Mouse (Mus musculus) embryonic facial prominence, embryonic 12.5 days (tissue): ENCODE data around the gene 2610528J11Rik. TPM values are rescaled to one million over a fixed set of nuclear protein-coding genes. Genes with fewer than 3 reads are reported as not detected.

Source experiments
- ATAC-seq: fragments of 200-750 bp; cut with Nextera tagmentation; 2 replicates; pipeline ENCODE4 v1.8.0; 2017; ENCODE audit not compliant: insufficient number of reproducible peaks, insufficient read depth, low FRiP score, low TSS enrichment
- H3K27ac ChIP-seq: fragments of 300-500 bp; sonication (generic); 2 replicates; pipeline ENCODE4 v1.5.1; 2016; ENCODE audit warnings: mild to moderate bottlenecking
- H3K27me3 ChIP-seq: fragments of 300-500 bp; sonication (generic); 2 replicates; pipeline ENCODE4 v1.6.1; 2016; ENCODE audit warnings: mild to moderate bottlenecking, moderate library complexity
- H3K36me3 ChIP-seq: fragments of 300-500 bp; sonication (generic); 2 replicates; pipeline ENCODE4 v1.6.1; 2016; ENCODE audit warnings: mild to moderate bottlenecking
- H3K4me1 ChIP-seq: fragments of 300-500 bp; sonication (generic); 2 replicates; pipeline ENCODE4 v1.6.1; 2016
- H3K4me2 ChIP-seq: fragments of 300-500 bp; sonication (generic); replicated peaks from 2 replicates; pipeline ENCODE4 v1.6.1; 2016; ENCODE audit warnings: mild to moderate bottlenecking, moderate library complexity
- H3K4me3 ChIP-seq: fragments of 300-500 bp; sonication (generic); 2 replicates; pipeline ENCODE4 v1.5.1; 2016; ENCODE audit warnings: mild to moderate bottlenecking
- H3K9ac ChIP-seq: fragments of 300-500 bp; sonication (generic); 2 replicates; pipeline ENCODE4 v1.6.1; 2016; ENCODE audit warnings: mild to moderate bottlenecking, moderate library complexity
- H3K9me3 ChIP-seq: fragments of 300-500 bp; sonication (generic); 2 replicates; pipeline ENCODE4 v1.6.1; 2016; ENCODE audit warnings: mild to moderate bottlenecking, moderate library complexity
- WGBS: fragments of 180-500 bp; shearing (Covaris S2); methylation state at CpG from one replicate; pipeline ENCODE4 v1.1.7; 2016; 5-methylcytosine and 5-hydroxymethylcytosine counted together
- polyA plus RNA-seq: library from polyadenylated mRNA; unstranded; fragments of >200 nt; fragmentation: Nextera tagmentation; extraction: Ambion mirVana; gene quantifications from 2 replicates; pipeline ENCODE4 v1.2.1, GENCODE M21; 2016

2610528J11Rik gene
- polyA plus RNA-seq, 1 experiment from 2014 or later, result 1.8 TPM

- no peaks in the 10 kb centered on the region for H3K27me3 ChIP-seq
- H3K4me1 ChIP-seq, result no peaks in the 10 kb centered on the region
- H3K27ac ChIP-seq, result no peak overlapping the region
- H3K9me3 ChIP-seq, result no peaks in the 10 kb centered on the region
- no peak for ATAC-seq
- H3K9ac ChIP-seq, result no peak overlapping the region
- WGBS, result 82% methylated on average over 15 of the region's 15 CpGs
- no peaks in the 10 kb centered on the region for H3K36me3 ChIP-seq
- H3K4me2 ChIP-seq, result no peak overlapping the region
- H3K4me3 ChIP-seq, result no peak overlapping the region
Observed at GRCm38 (mm10) chr4:118571441-118571840, 44.6 kb downstream of the 2610528J11Rik start.

- H3K9me3 ChIP-seq, result no peaks in the 10 kb centered on the region
- no peak overlapping the region for H3K27ac ChIP-seq
- WGBS, result 6% methylated on average over 6 of the region's 6 CpGs
- H3K4me2 ChIP-seq, result no peak overlapping the region
- H3K4me1 ChIP-seq, result no peaks in the 10 kb centered on the region
- no peaks in the 10 kb centered on the region for H3K36me3 ChIP-seq
- no peaks in the 10 kb centered on the region for H3K27me3 ChIP-seq
- ATAC-seq, result no peak
- no peak overlapping the region for H3K4me3 ChIP-seq
- no peak overlapping the region for H3K9ac ChIP-seq
Observed at GRCm38 (mm10) chr4:118576097-118576496, 49.3 kb downstream of the 2610528J11Rik start.

- Histone ChIP-seq H3K36me3 (no peaks in the 10 kb centered on the region), H3K4me1 (no peaks in the 10 kb centered on the region), H3K9me3 (no peaks in the 10 kb centered on the region), H3K4me3 (no peak overlapping the region), H3K27ac (no peak overlapping the region), H3K9ac (no peak overlapping the region), H3K4me2 (no peak overlapping the region), H3K27me3 (no peaks in the 10 kb centered on the region)
- 40% methylated on average over 13 of the region's 13 CpGs for WGBS
- ATAC-seq, result no peak
Observed at GRCm38 (mm10) chr4:118579313-118579712, 52.5 kb downstream of the 2610528J11Rik start.

Other genes starting within 250 kb of the 2610528J11Rik start
- gene Ptprf, start 235.6 kb upstream of the 2610528J11Rik start, polyA plus RNA-seq, result 90.7 and 98.6 TPM in 2 replicates
- gene Szt2, start 117.7 kb upstream of the 2610528J11Rik start, polyA plus RNA-seq, result 11.1 and 11.3 TPM in 2 replicates
- 125 TPM in 2 replicates for gene Med8, start 117.7 kb upstream of the 2610528J11Rik start, polyA plus RNA-seq
- 48.4 and 50.3 TPM in 2 replicates for gene Elovl1, start 98.9 kb upstream of the 2610528J11Rik start, polyA plus RNA-seq
- 250 and 253 TPM in 2 replicates for gene Cdc20, start 89.6 kb upstream of the 2610528J11Rik start, polyA plus RNA-seq
- 0.61 and 0.64 TPM in 2 replicates for gene Mpl, start 69.5 kb upstream of the 2610528J11Rik start, polyA plus RNA-seq
- 23.3 and 25.5 TPM in 2 replicates for gene Tie1, start 36.9 kb upstream of the 2610528J11Rik start, polyA plus RNA-seq
- 0.80 and 0.87 TPM in 2 replicates for gene Tmem125, start 17.0 kb downstream of the 2610528J11Rik start, polyA plus RNA-seq
- 0.41 and 0.46 TPM in 2 replicates for gene Cfap57, start 93.8 kb downstream of the 2610528J11Rik start, polyA plus RNA-seq
- 154 and 165 TPM in 2 replicates for gene Ebna1bp2, start 93.8 kb downstream of the 2610528J11Rik start, polyA plus RNA-seq
- not detected in 2 replicates for gene Olfr62, start 132.0 kb downstream of the 2610528J11Rik start, polyA plus RNA-seq
- gene Olfr1342, start 165.8 kb downstream of the 2610528J11Rik start, polyA plus RNA-seq, result 0.05 and 0.20 TPM in 2 replicates
- gene Olfr1341, start 176.5 kb downstream of the 2610528J11Rik start, polyA plus RNA-seq, result not detected in 2 replicates
- gene Olfr1340, start 193.1 kb downstream of the 2610528J11Rik start, polyA plus RNA-seq, result not detected in 2 replicates
- gene Olfr1339, start 205.2 kb downstream of the 2610528J11Rik start, polyA plus RNA-seq, result not detected in 2 replicates
- not detected in 2 replicates for gene Olfr1338, start 231.7 kb downstream of the 2610528J11Rik start, polyA plus RNA-seq